Mouse (Mus musculus): ENCODE results near the gene Rpl27.
"Not testable (repeated sequence)": the region's sequence is repeated elsewhere in the genome, so short reads cannot be mapped to it uniquely, and the experiment has no call there.

The Rpl27 gene

DNA sequence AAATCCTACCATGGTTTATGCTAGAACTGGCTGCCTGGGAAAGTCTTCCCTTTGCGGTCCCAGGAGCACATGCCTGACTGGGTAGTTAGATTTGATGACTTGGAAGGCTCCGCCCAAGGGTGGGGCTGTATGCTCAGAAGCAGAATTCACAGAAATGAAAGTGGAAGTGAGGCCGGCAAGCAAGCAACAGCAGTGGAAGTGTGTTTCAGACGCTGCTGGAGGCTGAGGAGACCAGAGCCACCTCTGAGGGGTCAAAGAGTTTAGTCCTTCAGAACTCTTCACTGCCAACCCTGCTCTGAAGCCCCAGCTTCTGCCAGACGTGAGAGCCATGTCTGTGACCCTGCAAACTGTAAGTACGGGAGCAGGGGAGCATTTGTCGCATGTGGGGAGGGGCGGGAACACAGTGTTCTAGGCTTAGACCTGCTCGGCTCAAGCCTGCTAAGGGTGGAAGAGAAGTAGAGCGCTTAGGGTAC, 6.2 kb downstream of the Rpl27 start, which contains the start of gene Ifi35:
Gene Ifi35, plus strand, starts transcription at position 134 of the 473 bp plus-strand sequence.
- DNase-seq (ENCODE audit: low spot score), result peak; percentile 82

DNA sequence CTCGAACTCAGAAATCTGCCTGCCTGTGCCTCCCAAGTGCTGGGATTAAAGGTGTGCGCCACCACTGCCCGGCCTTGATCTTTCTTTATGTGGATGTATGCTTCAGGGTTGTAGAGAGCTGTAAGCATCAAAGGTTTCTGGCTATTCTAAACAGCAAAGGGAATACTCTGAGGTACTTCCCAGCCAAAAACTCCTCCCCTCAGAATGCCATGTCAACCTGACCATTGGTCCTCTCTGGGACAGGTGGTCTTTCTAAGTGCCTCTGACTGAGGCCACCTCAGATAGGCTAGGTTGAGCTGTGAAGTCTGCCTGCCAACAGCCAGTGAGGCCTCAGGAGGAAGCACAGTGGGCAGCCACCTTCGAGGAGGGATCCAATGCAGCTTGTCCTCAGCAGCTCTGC, 6.8 kb downstream of the Rpl27 start:
- DNase-seq (ENCODE audit: low spot score), result no peak

DNA sequence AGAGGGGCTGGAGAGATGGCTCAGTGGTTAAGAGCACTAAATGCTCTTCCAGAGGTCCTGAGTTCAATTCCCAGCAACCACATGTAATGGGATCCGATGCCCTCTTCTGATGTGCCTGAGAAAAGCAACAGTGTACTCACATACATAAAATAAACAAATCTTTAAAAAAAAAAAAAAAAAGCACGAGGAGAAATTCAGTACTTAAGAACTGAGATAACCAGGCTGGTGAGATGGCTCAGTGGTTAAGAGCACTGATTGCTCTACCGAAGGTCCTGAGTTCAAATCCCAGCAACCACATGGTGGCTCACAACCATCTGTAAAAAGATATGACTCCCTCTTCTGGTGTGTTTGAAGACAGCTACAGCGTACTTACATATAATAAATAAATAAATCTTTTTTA, 7.5 kb downstream of the Rpl27 start:
- not testable (repeated sequence) for DNase-seq (ENCODE audit: low spot score)

DNA sequence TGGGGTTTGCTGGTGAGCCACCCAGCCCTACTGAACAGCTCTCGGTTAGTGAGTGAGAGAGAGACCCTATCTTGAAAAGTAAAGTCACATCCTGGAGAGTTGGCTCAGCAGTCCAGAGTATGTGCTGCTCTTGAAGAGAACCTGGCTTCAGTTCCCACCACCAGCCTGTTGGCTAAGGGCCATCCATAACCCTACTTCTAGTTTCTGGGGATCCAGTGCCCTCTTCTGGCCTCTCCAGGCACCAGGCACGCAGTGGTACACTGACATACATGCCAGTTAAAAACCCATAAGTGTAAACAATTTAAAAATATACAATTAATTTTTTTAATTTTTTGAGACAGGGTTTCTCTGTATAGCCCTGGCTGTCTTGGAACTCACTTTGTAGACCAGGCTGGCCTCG, 8.3 kb downstream of the Rpl27 start:
- DNase-seq (ENCODE audit: low spot score), result peak; percentile 34

DNA sequence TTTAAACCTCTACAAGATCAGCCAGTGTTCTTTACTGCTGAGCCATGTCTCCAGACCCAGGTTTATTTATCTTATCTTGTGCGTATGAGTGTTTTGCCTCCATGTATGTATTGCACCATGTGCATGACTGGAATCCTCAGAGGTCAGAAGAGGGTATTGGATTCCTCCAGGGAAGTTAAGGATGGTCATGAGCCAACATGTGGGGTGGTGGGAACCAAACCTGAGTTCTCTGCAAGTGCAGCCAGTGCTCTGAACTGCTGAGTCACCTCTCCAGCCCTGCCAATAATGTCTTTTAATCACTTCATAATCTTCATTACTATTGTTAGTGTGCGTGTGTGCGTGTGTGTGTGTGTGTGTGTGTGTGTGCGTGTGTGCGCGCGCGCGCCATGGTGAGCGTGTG, 9.4 kb downstream of the Rpl27 start:
- DNase-seq (ENCODE audit: low spot score), result no peak

DNA sequence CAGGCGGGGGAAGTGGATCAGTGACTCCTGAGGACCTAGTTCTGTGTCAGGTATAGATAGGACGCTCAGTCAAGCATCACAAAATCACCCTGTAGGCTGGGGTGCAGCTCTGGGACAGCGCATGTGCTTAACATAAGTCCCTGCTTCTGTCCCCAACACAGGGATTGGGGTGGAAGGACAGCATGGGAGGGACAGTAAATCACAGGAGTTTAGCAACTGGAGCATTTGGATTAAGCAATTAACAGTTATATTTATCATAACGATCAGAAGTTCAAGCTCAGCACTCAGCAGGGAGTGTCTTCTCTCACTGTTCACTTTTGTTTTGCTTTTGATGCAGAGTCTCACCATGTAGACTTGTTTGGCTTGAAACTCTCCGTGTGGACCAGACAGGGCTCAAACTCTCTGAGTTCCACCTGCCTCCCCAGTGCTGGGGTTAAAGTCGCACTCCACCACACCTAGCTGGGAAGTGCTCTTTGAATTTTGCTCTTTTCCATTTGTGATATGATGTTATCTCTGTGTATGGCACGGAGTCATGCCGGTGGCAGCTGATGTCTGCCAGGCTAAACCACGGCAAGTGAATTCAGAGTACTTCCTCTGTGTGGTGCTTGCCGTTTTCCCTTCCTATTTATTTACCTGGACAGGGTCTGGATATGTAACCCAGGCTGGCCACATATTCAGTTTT, 10.1 kb downstream of the Rpl27 start:
- DNase-seq (ENCODE audit: low spot score), result no peak

DNA sequence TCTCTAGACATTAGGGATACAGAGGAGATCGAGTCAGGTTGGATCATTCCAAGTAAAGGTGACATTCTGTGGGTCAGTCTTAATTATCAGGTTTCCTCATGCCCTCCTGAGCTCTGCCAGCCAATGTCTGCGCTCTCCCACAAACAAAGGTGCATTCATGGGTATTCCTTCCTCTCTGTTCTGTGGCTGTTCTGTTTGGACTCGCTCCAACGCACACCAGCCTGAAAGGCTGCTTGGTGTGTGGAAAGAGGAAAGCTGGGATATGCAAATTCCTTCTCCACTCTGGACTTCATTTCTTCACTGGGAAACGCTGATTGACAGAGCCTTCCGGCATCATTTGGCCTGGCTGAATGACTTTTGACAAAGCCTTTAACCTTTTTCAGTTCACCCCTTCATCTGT, 12.6 kb downstream of the Rpl27 start:
- no peak for DNase-seq (ENCODE audit: low spot score)

DNA sequence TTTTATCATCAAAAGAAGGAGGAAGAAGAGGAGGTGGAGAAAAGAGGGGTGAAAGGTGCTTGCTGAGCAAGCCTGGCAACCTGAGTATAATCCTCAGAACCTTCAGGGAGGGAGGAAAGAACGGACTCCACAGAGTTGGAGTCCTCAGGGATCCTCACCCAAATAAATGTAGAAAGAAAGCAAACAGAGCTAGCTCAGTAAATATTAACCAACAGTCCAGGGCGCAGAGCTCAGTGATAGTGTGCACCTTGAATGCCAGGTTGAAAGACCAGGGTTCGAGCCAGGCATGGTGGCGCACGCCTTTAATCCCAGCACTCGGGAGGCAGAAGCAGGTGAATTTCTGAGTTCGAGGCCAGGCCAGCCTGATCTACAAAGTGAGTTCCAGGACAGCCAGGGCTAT, 13.5 kb downstream of the Rpl27 start:
- DNase-seq (ENCODE audit: low spot score), result no peak

DNA sequence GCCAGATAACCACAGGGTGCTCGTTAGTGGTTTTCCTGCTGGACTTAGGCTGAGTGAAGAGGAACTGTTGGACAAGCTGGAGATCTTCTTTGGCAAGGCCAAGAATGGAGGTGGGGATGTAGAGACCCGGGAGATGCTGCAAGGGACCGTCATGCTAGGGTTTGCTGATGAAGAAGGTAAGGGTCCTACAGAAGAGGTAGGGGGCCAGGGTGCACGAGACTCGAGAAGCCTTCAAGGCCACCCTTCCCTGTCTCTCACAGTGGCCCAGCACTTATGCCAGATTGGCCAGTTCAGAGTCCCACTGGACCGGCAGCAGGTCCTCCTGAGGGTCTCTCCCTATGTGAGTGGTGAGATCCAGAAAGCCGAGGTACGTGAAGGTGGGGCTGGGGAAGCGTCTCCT, 15.5 kb downstream of the Rpl27 start:
- DNase-seq (ENCODE audit: low spot score), result no peak

DNA sequence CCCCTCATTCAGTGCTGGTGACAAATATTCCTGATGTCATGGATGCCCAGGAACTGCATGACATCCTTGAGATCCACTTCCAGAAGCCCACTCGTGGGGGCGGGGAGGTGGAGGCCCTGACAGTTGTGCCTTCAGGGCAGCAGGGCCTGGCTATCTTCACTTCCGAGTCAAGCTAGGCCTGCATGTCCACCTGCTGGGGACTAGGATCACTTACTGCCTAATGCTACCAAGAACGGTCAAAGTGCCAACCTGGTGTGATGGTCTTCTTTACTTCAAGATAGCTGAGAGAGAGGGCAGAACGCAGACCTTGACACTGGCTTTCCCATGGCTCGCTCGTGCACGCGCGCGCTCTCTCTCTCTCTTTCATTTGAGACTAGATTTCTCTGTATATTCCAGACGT, 16.1 kb downstream of the Rpl27 start:
- DNase-seq (ENCODE audit: low spot score), result no peak

DNA sequence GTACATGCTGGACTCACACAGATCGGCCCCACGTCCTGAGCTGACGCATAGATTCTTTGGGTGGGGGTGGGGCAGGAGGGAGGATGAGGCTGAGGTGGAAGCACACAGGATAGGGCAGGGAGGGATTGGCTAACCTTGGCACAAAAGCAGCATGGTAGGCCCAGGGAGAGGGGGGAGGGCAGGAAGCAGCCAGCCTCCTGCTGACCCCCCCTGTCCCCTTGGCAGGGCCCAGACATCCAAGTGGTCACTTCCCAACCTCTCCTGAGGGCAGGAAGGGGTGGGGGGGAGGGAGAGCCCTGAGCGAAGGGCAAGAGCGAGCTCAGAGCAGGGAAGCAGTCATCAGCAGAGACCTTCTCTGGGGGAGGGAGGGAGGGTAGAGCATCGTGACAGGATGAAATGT, 17.6 kb downstream of the Rpl27 start:
- DNase-seq (ENCODE audit: low spot score), result no peak

DNA sequence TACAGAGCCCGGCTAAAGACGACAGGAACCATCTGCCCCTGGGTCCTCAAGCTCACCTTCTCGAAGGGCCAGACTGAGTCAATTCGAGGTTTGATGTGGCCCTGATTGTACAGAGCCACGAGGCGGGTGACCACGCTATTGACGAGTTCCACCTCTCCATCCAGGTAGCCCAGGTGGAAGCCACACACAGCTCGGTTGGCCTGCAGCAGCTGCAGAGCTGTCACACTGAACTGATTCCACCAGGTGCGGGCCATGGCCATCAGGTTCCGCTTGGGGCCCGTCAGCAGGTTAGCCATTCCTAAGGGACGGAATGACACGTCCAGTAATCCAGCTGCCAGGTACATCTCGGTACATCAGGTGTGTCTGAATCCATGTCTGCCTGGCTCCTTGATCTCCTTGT, 18.2 kb downstream of the Rpl27 start:
- DNase-seq (ENCODE audit: low spot score), result no peak

DNA sequence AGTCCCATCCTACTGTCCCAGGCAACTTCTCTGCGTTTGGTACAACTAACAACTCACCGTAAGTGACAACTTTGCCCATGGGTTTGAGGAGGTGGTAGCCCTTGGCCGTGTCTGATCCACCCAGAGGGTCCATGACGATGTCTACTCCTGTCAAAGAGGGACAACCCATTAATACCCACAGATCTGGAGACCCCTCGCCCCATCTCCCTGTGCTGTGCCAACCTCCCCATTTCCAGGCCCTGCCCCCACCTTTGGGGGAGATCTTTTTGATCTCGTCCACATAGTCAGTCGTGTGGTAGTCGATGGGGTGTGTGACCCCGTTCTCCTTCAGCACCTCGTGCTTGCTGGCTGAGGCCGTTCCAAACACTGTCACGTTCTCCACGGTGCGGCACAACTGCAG, 20.0 kb downstream of the Rpl27 start:
- no peak for DNase-seq (ENCODE audit: low spot score)

DNA sequence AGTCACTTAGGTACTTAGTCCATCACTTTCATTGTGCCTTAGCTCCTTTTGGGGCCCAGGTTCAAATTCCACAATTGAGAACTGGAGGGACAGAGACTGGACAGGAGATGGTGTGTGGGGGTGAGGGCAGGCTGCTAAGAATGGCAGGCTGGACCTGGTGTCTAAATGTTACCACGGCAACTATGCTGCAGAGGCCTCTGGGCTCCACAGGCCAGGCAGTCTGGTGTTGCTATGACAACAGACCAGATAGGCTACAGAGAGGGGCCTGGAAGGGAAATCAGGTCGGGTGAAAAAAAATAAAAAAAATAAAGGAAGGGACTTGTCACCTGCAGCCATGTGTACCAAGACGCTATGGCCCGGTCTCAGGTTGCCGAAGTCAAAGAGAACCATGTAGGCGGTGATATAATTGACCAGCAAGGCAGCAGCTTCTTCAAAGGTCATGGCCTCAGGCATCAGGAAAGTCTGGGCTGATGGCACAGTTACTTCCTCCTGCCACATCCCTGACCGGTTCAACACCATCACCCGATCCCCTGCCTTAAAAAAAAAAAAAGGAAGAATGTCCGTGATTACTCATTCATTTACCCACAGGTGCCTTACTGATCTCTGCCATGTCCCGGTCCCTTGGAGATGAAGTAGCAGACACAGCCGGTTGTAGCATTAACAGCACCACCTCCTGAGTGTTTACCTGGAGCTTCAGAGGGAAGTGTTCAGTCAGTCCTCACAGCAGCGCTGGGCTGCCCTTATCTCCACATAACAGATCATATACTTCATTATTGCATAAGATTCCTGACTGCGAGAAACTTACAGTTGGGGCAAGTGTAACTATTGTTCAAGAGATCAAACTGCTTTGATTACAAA, 20.7 kb downstream of the Rpl27 start:
- DNase-seq (ENCODE audit: low spot score), result no peak

DNA sequence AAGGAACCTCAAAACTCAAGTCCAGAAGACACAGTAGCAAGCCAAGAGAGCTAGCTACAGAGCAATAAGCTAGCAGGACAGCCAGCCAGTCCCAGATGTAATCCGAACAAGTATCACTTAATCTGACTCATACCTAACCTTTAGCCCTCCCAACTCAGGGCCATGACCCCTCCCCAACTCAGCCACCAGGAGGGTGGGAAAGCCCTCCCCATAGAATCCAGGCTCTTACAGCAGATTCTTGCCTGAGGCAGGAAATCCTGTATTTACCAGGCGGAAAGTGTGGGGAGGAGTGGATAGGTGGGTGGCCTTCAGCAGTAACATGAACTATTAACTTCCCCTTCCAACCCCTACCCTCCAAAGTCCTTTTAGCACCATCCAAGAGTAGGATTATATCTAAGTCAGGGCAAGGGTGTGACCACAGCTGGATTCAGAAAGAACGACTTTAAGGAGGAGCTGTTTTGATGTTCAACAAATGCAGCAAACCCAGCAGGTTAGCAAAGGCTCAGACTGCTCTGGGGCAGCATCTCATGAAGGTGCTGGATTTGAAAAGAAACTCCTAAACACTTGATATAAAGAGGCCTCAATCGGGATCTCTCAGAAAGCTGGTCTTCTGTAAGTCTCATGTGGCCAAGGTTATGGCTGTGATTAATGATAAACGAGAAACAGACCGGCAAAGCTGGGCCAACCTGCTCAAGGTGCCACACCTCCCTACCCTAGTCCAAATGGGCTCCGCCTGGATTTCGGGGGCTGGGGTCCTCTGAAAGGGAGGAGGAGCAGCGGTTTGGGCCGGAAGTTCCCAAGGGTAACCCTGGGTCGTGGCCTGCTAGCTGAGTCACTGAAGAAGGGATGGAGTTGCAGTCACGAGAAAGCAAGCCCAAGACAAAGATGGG, 22.4 kb downstream of the Rpl27 start, which contains the start of gene Rnd2:
Gene Rnd2, plus strand, starts transcription at position 789 of the 890 bp plus-strand sequence.
- DNase-seq (ENCODE audit: low spot score), result no peak

DNA sequence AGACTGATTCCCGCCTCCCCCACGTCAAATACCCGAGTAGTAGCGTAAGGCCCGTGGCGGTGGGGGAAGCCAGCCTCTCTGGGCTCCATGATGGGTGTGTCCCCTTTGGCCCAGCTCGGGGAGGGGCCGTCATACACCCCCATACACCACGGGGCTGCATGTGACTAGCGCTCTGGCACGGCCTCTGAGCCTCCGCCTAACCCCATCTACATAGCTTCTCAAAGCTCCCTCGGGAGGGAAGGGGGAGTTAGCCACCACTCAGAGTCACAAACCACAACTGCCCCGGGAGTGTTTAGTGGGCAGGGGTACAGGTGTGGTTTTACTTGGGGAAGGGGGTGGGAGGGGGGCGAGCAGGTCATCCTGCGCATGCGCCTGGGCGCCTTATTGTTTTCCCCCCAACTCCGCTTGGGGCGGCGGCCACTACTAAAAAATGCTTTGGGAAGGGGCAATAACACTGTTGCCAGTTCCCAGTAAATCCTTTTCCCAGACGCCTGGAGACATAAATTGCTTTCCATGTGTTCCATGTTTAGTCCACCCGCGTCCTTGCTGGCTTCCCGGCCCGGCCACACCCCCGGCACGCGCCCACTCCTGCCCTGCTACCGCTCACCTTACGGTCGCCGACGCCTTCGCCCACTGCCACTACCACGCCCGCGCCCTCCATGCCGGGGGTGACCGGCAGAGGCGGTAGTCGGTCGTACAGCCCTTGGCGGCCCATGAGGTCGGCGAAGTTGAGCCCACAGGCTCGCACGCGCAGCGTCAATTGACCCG, 23.2 kb downstream of the Rpl27 start:
- DNase-seq (ENCODE audit: low spot score), result peak; percentile 67

DNA sequence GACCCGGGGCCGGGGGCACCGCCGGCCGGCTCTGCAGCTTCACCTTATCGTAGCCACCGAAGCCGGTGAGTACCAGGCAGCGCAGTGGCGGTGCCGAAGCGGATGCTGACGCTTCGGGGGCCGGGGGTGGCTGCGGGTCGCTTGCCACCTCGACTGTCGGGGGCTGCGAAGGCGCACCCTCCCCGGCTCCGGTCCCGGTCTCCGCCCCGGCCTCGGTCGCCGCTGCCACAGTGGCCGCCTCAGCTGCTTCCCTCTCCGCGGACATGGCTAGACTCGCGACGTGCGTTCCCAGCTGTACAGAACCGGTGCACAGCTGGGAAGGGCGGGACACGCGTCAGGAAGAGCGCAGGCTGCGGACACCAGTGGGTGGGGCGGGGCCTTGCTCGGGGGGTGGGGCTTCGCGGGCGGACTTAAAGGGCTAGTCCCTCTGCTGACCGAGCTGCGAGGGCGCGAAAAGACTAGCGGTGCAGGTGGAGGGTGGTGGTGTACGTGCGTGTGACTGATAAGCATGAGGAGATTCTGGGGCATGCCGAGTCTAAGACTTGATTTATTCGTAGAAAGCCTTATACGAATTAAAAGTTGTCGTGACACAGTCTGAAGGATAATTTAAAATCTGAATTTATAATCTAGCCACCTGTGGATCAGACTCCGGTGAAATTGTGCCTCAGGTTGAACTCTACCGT, 23.9 kb downstream of the Rpl27 start, which contains the start of gene Vat1:
Gene Vat1, minus strand, starts transcription at position 362 of the 683 bp plus-strand sequence.
- peak; percentile 47 for DNase-seq (ENCODE audit: low spot score)

DNA sequence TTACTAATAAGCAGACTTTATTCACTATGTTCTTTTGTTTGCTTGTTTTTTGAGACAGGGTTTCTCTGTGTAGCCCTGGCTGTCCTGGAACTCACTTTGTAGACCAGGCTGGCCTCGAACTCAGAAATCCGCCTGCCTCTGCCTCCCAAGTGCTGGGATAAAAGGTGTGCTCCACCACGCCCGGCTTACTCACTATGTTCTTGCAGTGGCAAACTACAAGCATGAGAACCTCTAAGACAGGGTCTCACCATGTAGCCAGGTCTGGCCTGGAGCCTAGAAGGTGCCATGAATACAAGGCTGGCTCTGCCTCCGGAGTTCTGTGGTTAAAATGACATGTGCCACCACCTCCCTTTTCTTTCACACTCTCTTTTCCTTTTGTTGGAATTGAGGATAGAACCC, 24.5 kb downstream of the Rpl27 start:
- DNase-seq (ENCODE audit: low spot score), result not testable (repeated sequence)

DNA sequence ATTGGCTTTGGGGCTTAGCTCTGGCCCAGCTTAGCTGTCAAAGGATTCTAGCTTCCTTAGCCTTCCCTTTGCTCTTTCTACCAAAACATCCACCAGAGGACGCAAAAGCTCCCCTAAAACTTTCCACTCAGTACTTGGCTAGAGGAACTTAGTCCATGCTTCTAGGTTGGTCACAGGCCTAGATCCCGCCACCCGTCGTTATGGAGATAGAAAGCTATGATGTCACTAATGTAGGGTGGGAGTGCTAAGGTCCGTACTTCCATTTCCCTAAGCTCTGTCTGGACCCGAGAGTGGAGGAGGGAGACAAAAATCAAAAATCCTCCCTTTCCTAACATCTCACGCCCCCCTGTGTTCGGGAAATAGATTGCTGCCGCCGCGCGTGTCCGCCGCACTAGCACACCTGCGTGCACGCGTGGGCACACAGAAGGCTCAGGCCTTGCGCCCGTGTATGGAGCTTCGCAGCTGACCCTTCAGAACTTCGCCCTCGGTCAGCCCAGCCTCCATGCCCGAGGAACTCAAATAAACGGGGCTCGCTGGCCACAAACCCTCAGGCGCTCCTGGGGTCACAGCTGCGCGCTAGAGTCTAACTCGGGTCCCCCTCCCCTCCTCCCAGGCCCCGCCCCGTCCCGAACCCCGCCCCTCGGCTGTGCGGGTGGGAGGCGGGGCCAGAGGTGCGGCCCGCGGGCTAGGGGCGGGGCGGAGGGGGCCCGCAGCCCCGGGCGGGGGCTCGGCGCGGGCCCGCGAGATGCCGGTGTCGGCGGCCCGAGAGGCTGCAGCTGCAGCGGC, 25.6 kb downstream of the Rpl27 start:
- DNase-seq (ENCODE audit: low spot score), result peak; percentile 54

DNA sequence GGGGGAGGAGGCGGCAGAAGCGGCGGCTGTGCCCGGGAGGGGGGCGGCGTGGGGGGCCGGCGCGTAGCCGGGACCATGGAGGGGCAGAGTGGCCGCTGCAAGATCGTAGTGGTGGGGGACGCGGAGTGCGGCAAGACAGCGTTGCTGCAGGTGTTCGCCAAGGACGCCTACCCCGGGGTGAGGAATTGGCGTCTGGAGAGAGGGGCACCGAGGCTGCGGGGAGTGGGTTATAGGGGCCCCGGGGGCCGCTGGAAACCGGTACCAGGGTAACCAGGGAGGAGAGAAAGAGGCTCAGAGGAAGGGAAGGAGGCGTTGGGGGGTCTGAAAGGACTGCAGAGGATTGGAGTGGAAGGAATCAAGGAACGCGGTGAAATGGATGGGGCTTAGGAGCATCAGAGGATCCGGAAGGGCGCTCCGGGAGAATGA, 26.2 kb downstream of the Rpl27 start:
- DNase-seq (ENCODE audit: low spot score), result no peak

All from T-cell, adult 2 months (primary cell).